Mouse (Mus musculus) hindlimb bud, embryonic 11.5 days (tissue): Measurements from ENCODE around the gene Disp1.

Experiments
- DNase-seq: peaks from one replicate; pipeline ENCODE4 v3.0.0-alpha.2; 2012; ENCODE audit warnings: low read depth, low spot score; ENCODE audit errors: extremely low spot score

Disp1 gene

DNA sequence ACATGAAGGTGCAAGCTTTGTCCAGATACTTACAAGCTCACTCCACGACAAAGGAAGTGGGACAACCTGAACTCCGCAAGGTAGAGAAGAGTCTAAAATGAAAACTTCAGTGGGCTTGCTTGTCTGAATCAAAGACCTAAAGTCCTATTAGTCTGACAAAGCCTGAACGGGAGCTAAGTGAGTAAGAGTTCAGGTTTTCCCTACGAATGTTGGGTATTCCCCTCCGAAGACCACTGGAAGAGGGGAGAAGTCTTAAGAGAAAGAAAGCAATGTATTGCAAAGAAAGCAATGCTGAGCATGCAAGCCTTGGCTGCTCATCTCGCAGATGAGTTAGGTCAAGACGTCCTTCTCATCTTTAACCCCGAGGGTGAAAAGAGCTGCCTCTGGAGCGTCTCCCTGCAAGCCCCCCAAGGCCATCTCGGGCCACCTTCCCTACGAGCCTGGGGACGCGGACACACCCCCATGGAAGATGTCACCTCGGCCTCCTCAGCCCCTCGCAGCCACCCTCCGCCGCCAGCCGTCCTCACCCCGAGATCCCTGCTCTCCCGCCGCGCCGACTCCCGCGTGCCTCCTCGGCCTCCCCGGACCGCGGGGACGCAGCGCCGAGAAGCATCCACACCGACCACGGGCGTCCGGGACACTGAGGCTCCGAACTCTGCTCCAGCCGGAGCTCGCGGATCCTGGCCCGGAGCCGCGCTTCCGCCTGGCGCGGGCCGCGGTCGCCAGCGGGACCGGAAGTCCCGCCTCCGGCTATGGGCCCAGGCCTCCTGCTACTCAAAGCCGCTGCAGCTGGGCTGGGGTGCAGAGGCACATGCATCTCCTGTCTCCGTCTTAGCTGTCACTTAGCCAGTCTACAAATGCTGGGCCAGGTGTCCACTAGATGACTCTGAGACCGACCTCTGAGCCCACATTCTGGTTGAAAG is at the start of gene Disp1:
Gene Disp1, minus strand, starts transcription at position 727 of the 923 bp plus-strand sequence.
- peak; percentile 30 for DNase-seq

GRCm38 (mm10) chr1:183267666-183268065 is 46.3 kb upstream of the Disp1 start:
- no peak for DNase-seq

DNA sequence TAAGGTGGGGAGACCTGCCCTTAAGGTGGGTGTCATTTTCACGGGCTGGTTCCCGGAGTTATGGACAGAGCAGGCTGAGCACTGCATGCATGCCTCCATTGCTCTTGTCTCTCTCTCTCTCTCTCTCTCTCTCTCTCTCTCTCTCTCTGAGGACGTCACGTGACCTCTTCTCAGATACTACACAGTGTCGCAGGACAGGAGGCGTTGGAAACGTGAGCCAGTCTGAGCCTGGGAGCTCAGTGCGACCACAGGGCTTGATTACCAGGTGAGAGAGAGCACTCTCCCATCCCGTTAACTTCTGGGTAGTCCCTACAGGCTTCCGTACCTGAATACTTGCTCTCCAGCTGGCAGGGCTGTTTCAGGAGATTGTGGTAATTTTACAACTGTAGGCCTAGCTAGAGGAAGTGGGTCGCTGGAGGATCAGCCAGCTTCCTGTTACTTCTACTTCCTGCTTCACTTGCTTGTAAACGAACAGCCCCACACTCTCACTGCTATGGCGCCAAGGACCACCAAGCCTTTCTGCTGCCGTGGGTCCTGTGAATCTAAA is 44.7 kb upstream of the Disp1 start:
- no peak for DNase-seq

- DNase-seq: no peak
Observed at GRCm38 (mm10) chr1:183264145-183265008, 43.1 kb upstream of the Disp1 start.

GRCm38 (mm10) chr1:183252574-183252973 is 31.3 kb upstream of the Disp1 start:
- DNase-seq: no peak

- no peak for DNase-seq
Observed at GRCm38 (mm10) chr1:183251818-183252217, 30.5 kb upstream of the Disp1 start.

GRCm38 (mm10) chr1:183250612-183251011 is 29.3 kb upstream of the Disp1 start:
- no peak for DNase-seq

DNA sequence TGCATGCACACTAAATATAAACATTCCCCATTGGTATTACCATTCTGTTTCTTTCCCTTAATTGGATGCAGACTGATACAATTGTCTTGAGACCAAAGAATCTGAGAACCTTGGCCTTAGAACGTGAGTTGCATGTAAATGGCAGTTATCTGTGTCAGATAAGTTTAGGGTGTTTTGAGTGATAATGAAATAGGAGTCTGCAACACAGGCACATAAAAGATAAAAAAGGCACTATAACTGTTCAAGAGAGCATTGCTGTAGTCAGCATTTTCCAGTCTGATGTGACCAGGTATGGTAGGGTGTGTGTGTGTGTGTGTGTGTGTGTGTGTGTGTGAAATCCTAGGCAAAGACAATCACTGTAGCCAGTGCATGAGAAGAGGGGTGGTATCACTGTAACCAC is 26.8 kb upstream of the Disp1 start:
- DNase-seq: no peak

- no peak for DNase-seq
Observed at GRCm38 (mm10) chr1:183243293-183243692, 22.0 kb upstream of the Disp1 start.

- DNase-seq: peak; percentile 31
Observed at GRCm38 (mm10) chr1:183237901-183238300, 16.6 kb upstream of the Disp1 start.

- DNase-seq: no peak
Observed at GRCm38 (mm10) chr1:183236460-183236859, 15.1 kb upstream of the Disp1 start.

DNA sequence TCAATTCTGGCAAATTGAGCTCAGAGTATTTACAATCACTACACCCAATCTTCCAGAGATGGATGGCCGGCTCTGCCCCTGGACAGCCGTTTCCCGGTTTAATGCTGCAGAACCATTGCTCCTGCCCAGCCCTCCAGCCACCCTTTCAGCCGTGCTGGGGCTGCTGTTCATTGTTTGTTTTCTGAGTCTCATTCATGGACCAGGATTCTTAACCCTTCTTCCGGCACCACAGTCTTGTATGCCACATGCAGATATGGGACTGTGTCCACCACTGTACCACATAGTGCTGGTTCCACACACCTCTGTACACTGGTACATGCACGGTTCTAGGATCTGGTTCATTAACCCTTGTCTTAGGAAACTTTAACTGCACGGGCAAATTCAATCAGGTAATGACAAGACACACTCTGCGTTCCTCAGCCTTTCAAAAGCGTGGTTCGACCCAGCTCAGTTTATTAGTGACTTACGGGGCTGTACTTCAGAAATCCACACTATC is 12.4 kb upstream of the Disp1 start:
- no peak for DNase-seq

- no peak for DNase-seq
Observed at GRCm38 (mm10) chr1:183232985-183233678, 11.8 kb upstream of the Disp1 start.

- DNase-seq: no peak
Observed at GRCm38 (mm10) chr1:183227469-183227868, 6.1 kb upstream of the Disp1 start.

GRCm38 (mm10) chr1:183219021-183219420 is 2.3 kb downstream of the Disp1 start:
- DNase-seq: no peak

DNA sequence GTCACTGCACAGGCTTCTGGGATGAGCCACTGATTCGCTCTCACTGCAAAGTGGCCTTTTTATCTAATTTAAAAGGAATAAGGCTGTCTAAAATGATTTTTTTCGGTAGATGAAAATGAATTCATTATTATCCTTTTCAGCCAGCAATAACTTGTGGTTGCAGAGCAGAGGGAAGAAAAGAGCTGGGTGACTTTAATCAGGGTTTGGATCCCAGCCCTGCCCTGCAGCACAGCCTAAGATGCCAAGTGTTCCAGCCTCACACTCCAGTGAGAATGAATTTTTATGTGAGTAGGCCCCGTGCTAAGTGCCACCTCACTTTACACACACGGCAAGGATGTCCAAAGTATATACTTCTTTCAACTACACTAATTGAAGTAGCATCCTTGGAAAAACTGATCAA is 4.6 kb downstream of the Disp1 start:
- DNase-seq: no peak

- no peak for DNase-seq
Observed at GRCm38 (mm10) chr1:183215706-183216105, 5.6 kb downstream of the Disp1 start.

DNA sequence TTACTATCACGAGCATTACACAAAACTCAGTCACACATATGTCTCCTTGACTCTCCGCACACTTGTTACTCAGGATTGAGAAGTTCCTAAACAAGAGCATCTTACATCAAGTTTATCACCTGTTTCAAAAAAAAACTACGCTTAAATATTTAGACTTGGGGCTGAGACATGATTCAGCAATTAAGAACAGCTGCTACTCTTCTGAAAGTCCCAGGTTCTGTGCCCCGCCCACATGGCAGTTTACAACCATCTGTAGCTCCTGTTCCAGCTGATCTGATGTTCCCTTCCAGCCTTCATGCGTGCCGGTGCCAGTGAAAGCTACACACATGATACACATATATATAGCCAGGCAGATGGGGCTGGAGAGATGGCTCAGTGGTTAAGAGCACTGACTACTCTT is 7.5 kb downstream of the Disp1 start:
- DNase-seq: no peak

DNA sequence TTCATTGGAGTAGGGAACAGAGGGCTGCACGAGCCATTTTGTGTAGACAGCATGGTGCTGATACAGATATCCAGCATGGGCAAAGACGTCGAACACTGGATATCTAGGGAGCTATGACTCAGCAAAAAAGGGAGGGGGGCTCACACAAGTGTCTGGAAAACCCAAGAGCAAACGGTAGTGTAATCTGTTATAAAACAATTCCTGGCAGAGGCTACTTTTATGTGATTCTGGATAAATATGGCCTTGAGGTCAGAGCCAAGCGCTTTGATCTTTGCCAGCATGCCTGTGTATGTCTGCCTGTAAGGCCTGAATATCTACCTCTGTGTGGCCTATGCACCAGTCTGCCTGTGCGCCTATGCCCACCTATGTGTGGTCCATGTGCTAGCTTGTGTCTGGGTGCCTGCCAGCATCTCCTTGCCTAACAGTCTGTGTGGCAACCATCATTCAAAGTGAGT is 8.5 kb downstream of the Disp1 start:
- DNase-seq: no peak

GRCm38 (mm10) chr1:183210115-183210514 is 11.2 kb downstream of the Disp1 start:
- DNase-seq: no peak

- DNase-seq: no peak
Observed at GRCm38 (mm10) chr1:183207623-183208022, 13.7 kb downstream of the Disp1 start.
